Mouse (Mus musculus): ENCODE data around the gene Ggt7. TPM values are rescaled to one million over a fixed set of nuclear protein-coding genes. Genes with fewer than 3 reads are reported as not detected.
"Not testable (repeated sequence)": the region's sequence is repeated elsewhere in the genome, so short reads cannot be mapped to it uniquely, and the experiment has no call there.

Ggt7 gene
- total RNA-seq, 2 experiments from 2014 or later, result 109 to 111 TPM

DNA sequence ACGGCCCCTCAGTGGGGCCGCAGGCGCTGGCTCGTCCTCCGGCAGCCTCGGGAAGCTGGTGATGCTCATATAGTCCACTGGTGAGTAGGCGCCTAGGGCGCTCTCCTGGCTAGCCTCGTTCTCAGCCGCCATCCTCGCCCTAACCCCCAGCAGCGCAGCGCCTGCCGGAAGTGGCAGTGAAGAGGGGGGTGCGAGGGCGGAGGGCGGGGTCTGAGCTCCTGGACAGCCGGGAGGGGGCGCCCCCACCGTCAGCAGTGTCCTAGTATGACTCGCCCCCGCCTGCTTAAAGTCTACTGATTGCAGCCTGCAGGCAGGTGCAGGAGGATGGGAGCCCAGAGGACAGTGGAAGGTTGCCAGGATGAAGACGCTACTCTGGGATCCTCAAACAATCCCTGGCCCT is 3.4 kb downstream of the Ggt7 start:
- intact Hi-C loops (cut with DNase I), result loop anchor here (1.0 kb wide), 1 partner anchor 251 kb away; no protein-coding TSS in a partner anchor
- peak; percentile 74 to 91 for DNase-seq (ENCODE audit: extremely low spot score in 1 of 2, low spot score in 2 of 2)

DNA sequence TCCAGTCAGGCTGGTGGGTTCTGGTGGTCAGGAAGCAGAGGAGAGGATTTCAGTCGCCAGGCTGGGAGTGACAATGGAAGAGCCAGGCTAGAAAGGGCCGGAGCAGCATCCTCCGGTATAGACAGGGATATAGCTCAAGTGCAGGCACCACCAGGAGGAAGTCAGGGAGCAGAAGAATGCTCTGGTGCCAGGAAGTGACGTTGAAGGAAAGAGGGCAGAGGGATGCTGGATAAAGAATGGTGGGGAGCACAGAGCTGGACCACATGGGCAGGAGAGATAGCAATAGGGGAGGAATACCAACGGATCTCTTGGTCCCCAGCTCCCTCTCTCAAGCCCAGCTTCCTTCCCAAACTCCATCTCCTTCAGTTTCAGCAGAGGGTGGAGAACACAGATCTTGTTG is 4.5 kb downstream of the Ggt7 start:
- DNase-seq (ENCODE audit: extremely low spot score in 1 of 2, low spot score in 2 of 2), result peak in 1 of 2 experiments; percentile 37
- intact Hi-C loops (cut with DNase I), result no loop called here

DNA sequence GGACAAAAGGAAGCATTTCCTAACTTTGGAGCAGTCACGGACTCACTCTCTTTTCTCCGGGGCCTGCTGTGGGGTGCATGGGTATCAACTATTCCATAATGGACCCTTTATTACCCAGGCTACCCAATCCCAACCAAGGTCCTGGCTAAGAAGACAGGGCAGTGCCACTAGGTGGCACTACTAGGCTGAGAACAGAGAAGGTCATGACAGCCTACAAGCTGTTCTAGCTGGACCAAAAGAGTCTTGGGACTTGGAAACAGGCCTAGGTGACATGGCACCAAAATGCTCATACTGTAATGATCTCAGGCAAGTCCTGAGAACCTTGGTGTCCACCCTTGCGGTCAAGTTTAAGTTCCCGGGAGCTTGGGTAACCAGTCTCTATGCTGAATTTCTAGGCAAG is 5.6 kb downstream of the Ggt7 start:
- DNase-seq (ENCODE audit: extremely low spot score in 1 of 2, low spot score in 2 of 2), result peak in 1 of 2 experiments; percentile 50
- intact Hi-C loops (cut with DNase I), result no loop called here

DNA sequence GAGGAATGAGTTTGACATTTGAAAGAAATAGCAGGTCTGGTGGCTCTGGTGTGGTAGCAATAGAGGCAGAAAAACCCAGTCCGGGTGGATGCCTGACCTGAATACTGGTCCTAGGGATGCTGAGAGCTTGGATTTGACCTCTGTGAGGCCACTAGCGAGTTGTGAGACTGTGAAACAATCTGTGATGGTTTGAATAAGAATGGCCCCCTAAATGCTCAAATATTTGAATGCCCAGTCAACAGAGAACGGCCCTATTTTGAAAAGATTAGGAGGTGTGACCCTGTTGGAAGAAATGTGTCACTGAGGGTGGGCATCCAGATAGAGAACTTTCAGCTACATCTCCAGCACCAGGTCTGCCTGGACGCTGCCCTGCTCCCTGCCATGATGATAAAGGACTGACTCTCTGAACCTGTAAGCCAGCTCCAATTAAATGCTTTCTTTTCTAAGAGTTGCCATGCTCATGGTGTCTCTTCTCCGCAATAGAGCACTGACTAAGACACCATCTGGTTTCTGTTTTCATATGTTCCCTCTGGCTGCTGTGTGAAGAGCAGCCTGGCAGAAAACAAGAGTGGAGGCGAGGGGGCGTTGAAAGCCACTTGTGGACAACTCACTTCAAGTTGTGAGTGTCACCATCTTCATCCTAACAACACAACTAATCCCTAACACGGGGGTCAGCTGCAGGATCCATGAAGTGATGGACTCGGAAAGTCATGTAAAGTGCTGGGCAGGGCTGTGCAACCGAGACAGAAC is 10.1 kb downstream of the Ggt7 start:
- intact Hi-C loops (cut with DNase I), result no loop called here
- no peak for DNase-seq (ENCODE audit: extremely low spot score in 1 of 2, low spot score in 2 of 2)

DNA sequence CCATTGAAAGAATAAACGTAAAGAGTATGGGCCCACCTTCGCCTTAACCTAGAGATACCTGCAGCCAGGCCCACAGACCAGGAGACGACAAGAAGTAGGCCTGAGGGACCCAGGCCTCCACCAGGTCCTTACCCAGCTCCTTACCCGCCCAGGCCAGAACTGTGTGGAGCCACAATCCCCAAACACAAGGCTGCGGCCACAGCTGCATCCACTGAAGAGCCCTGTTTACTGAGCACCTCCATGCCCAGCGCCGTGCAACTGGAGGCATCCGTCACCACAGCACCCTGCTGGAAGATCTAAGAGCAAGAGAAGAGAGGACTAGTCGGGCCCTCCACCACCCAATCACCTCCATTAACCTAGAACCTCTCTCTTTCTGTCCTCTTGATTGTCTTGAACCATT is 12.2 kb downstream of the Ggt7 start:
- intact Hi-C loops (cut with DNase I), result no loop called here
- DNase-seq (ENCODE audit: extremely low spot score in 1 of 2, low spot score in 2 of 2), result no peak

DNA sequence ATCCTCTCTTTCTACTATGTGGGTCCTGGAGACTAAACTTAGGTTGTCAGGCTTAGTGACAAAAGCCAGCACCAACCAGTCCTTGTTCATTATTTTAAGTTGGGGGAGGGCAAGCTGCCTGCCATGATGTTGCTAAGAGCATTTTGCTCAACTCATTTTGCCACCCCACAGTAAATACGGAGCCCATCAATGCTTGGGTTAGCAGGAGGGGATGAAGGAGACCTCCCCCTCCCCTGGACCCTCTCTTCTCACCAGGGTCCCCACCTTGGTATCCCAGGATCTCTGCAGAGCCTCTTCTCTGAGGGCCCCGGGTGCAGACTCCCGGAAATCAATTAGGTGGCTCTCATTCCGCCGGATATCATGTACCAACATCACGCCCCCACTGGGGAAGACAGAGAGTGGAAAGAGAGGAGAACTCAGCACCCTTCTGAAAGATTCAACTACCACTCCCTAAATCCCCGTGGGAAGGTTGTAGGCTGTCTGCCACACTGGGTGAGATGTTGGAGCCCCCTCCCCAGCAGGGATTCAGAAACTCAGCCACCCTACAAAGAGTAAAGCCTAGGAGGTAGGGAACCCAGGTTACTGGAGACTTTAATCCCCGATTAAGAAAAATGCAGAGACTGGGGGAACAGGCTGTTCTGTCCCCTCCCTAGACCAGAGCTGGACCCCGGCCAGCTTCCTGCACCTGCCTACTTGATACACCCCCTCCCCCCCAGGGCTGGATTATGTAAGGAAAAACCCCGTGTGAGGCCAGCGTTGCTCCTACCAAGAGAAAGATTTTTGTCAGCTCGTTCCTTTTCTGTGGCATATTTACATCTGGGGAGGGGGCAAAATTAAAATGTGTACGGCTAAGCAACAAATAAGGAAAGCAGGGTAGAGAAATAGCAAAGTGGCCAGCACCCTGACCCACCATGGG is 13.3 kb downstream of the Ggt7 start:
- intact Hi-C loops (cut with DNase I), result no loop called here
- DNase-seq (ENCODE audit: extremely low spot score in 1 of 2, low spot score in 2 of 2), result peak in 1 of 2 experiments; percentile 62

DNA sequence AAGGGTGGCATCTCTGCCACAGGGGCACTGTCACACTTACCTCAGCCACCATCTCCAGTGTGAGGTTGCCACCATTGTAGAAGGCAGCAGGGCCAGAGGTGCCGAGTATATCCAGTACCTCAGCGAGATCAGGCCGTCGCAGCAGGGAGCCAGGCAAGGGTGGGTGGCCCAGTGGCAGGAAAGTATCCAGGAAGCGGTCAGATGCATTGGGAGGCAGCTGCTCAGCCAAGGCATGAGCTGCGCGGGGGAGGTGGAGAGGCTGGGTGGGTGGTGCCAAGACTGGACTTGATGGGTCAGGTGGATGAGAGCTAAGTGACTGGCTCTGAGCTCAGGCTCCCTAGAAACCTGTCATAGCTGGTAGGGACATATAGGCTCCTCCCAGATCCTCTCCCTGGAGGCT is 15.4 kb downstream of the Ggt7 start:
- DNase-seq (ENCODE audit: extremely low spot score in 1 of 2, low spot score in 2 of 2), result peak in 1 of 2 experiments; percentile 38
- intact Hi-C loops (cut with DNase I), result no loop called here

DNA sequence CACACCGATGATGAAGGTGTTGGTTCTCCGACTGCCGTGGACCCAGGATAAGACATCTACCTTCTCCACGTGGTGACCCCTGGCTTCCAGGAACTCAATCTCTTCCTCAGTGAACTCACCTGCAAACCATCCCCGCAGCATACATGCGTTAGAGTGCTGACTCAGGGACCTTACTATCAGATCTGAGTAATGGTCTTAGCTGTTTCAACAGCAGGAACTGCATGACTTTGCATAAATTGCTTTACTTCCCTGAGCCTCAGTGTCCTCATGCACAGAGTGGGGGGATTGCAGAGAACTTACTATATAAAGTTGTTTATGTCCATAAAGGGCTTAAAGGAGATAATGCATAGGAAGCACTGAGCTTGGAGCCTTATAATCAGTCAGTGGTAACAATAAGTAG is 27.0 kb downstream of the Ggt7 start:
- no peak for DNase-seq (ENCODE audit: extremely low spot score in 1 of 2, low spot score in 2 of 2)
- intact Hi-C loops (cut with DNase I), result no loop called here

DNA sequence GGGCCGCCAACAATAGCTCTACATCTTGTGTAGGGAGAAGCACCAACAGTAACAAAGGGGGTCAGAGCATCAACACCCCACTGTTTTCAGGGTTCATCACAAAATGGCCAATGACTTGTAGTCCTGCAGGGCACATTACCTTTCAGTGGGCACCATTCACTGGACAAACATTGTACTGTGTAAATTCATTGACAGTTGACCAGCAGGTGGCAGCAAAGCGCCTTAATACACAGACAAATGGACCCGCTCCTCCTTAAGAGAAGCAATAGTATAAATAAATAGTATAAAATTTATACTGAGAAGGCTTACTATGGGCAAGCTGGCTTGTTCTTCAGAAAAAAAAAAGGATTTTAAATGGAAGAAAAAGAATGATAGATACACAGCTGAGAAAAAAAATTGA is 36.0 kb downstream of the Ggt7 start:
- peak in 1 of 2 experiments; percentile 59 for DNase-seq (ENCODE audit: extremely low spot score in 1 of 2, low spot score in 2 of 2)
- intact Hi-C loops (cut with DNase I), result no loop called here

DNA sequence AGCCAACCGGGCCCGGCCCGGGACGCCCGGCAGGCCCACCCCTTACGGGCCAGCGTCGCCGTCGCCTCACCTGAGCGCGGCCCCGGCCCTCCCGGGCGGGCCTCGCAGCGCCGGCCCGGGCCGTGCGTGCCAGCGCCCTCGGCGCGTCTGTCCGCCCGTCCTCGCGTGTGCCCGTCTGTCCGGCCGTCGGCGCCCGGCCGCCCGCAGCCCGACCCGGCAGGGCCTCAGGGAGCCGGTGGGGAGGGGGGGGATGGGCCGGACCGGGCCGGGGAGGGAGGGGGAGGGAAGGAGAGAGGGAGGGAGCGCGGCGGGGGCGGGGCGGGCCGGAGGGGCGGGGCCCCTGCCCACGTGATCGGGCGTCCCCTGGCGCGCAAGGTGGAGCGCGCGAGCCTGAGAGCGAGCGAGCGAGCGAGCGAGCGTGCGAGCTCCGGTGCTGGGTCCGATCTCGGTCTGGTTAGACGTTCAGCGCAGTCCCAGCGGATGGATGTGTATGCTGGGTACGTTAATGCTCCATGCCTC is 44.4 kb downstream of the Ggt7 start, which contains the start of gene Ncoa6:
Gene Ncoa6, minus strand, starts transcription at position 325 of the 519 bp plus-strand sequence.
- intact Hi-C loops (cut with DNase I), result no loop called here
- peak in 1 of 2 experiments; percentile 80 for DNase-seq (ENCODE audit: extremely low spot score in 1 of 2, low spot score in 2 of 2)

DNA sequence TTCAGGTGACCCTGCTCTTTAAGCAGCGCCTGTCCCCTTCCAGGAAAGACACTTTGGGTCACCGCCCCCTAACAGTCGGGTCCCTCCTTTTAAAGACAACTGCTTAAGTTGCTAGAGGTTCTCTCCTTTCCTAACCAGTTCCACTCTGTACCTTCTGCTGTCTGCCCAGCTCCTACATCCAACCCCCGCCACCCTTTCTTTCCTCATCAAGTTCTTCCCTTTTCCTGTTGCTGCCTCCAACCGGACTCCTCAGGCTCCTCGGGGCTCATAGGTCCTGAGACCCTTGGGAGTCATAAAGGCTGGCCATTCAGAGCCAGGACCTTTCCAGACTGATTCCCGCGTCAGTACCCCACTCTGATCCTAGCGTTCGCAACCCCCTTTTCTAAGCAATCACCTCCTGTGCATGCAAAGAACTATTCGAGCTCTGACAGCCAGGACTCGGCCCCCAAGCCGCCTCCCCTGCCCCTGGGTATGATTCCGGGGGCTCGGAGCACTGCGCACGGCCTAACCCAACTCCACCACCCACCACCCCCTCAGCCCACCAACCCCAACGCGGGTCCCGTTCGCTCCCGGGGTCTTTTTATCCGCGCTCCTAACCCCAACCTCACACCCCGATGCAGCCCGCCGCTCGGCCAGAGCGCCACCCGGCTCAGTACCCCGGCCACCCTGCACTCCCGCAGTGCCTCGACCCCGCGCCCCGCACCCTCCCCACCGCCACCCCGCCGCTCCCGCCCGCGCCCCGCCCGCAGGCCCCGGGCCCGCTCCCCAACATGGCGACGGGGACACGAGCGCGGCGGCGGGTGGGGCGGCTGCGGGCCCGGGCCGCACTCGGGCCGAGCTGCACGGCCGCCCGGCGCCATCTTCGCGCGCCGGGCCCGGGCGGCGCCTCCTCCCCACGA is 45.1 kb downstream of the Ggt7 start:
- intact Hi-C loops (cut with DNase I), result no loop called here
- DNase-seq (ENCODE audit: extremely low spot score in 1 of 2, low spot score in 2 of 2), result peak in 1 of 2 experiments; percentile 67

DNA sequence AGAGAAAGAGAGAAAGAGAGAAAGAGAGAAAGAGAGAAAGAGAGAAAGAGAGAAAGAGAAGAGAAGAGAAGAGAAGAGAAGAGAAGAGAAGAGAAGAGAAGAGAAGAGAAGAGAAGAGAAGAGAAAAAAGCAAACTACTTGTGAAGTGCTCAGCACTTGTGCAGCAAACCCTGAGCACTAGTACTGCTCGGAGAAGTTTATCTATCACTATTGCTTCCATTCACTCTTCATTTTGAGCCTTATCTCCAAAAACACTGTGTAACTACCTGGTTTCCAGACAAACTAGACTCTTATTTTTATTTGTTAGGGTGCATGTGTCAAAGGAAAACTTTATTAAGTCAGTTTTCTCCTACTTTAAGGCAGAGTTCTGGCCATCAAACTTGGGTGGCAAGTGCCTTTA is 51.2 kb downstream of the Ggt7 start:
- intact Hi-C loops (cut with DNase I), result no loop called here
- DNase-seq (ENCODE audit: extremely low spot score in 1 of 2, low spot score in 2 of 2), result no peak

DNA sequence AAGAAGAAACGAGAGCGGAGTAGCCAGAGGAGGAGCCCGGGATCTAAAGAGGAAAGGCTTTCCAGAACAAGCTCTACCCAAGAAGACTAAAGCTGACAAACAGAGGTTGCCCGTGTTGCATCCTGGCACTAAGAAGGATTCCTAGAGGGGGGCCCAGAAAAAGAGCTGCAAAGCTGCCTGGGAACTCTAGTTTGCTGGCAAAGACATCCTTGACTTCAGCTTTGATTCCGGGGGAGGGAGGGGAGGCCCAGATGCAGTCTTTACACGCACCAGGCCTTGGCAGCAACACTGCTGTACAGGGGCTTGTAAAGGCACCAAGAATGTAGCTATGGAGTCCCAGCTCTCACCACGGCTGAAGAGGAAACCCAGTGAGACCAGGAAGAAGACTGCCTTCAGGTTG is 64.4 kb downstream of the Ggt7 start:
- no peak for DNase-seq (ENCODE audit: extremely low spot score in 1 of 2, low spot score in 2 of 2)
- intact Hi-C loops (cut with DNase I), result no loop called here

DNA sequence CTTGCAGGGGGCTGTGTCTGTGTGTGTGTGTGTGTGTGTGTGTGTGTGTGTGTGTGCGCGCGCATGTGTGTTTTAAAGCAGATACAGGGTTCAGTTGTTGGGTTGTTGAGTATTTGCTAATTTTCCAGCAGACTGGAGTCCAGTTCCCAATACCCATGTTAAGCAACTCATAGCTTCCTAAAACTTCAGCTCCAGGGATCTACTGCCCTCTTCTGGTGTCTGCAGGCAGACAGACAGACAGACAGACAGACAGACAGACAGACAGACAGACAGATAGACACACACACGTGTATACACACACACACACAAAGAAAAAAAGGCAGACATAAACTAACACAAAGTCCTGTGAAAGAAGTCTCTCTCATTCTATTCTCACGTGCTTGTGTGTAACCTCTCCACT is 66.8 kb downstream of the Ggt7 start:
- intact Hi-C loops (cut with DNase I), result no loop called here

DNA sequence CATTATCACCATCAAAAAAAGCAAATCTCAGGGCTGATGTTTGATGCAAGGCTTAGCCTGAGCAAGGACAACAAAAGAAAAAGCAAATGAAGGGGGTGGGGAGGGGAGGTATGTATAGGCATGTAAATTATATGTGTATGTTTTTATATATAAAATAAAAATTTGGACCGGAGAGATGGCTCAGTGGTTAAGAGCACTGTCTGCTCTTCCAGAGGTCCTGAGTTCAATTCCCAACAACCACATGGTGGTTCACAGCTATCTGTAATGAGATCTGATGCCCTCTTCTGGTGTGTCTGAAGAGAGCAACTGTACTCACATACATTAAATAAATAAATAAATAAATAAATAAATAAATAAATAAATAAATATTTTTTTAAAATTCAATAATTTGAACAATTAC is 70.1 kb downstream of the Ggt7 start:
- intact Hi-C loops (cut with DNase I), result not testable (repeated sequence)

More for the DNA sequence above, 66.8 kb downstream of the Ggt7 start:
- no peak for DNase-seq (ENCODE audit: extremely low spot score in 1 of 2, low spot score in 2 of 2)

DNA sequence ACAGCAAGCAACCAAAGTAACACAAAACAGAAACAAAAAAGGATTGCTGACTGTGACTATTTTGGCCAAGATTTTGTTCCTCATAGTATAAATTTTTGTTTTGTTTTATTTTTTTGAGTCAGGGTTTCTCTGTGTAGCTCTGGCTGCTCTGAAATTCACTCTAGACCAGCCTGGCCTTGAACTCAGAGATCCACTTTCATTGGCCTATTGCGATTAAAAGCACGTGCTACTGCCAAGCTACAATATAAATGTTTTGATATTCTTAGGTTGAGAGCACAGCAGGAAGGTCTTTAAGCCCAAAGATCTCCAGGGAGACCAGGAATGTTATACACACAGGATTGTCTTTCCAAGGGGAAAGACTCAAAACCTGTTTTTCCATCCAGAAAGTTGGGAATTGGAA is 74.6 kb downstream of the Ggt7 start:
- intact Hi-C loops (cut with DNase I), result no loop called here
- DNase-seq (ENCODE audit: extremely low spot score in 1 of 2, low spot score in 2 of 2), result no peak

More for the DNA sequence above, 70.1 kb downstream of the Ggt7 start:
- DNase-seq (ENCODE audit: extremely low spot score in 1 of 2, low spot score in 2 of 2), result not testable (repeated sequence)

DNA sequence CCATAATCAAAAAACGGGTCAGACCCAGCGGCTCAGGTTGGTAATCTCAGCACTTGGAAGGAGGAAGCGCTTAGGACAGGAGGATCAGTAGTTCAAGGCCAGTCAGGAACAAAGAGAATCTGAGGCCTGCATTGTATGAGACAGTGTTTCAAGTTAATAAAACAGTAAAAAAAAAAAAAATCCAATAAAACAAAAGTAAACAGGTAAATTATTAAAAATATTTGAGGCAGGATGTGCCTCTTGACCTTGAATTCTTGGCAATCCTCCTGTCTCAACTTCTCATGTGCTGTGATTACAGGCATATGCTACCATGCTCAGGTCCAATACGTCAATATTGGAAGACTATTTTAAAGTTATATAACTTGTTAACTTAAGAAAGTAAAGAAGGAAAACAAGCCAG is 75.1 kb downstream of the Ggt7 start:
- DNase-seq (ENCODE audit: extremely low spot score in 1 of 2, low spot score in 2 of 2), result no peak
- intact Hi-C loops (cut with DNase I), result no loop called here

All from left cerebral cortex, postnatal 10 days (tissue).